Mouse (Mus musculus): ENCODE results near the gene Hspb8.
A peak's percentile ranks its signal among the peaks of the same experiment; 100 is the strongest.
"Not testable (repeated sequence)": the region's sequence is repeated elsewhere in the genome, so short reads cannot be mapped to it uniquely, and the experiment has no call there.

Gene Hspb8

DNA sequence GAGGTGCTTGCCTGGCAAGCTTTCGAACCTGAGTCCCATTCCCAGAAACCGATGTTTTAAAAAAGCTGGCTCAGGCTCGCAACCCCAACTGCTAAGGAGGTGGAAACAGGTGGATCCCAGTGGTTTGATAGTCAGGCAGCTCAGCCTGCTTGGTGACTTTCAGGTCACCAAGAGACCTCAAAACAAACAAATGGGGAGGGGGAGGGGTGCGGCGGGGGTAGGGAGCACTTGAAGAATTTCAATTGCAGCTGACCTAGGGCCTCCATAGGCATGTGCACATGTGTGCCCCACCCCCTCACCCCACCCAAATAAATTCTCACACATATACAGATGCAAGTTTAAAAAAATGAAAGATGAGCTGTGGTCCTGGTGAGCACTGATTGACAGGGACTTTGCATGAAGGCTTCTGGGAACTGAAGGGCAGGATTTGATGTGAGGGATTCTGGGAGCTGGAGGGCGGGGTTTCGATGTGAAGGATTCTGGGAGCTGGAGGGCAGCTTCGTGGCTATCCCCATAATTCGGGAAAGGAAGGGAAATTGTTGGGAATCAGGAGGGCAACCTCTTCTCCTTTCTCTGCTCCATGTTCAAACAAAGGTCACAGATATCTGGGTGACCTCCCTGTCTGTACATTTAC, 35.2 kb downstream of the Hspb8 start:
- no peak for DNase-seq

GRCm38 (mm10) chr5:116386020-116386419, 36.6 kb downstream of the Hspb8 start:
- DNase-seq, result peak; percentile 55

DNA sequence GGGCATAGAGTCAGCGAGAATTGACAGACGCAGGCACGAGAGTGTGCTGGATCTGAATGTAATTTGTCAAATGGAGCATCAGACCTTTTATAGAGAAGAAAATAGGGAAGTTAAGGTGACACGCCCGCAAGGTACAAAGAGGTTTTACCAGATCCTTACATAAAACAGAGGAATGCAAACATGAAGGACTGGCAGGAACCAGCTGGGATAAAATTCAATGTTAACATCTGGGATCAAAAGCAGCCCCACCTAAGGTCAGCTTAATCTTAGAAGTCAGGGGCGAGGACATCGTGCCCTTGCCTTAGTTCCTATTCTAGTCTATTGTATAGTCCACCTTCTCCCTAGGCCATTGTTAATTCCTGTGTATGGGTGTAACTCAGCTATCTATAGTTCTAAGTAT, 40.0 kb downstream of the Hspb8 start:
- not testable (repeated sequence) for DNase-seq

GRCm38 (mm10) chr5:116381726-116382125, 40.9 kb downstream of the Hspb8 start:
- no peak for DNase-seq

GRCm38 (mm10) chr5:116381217-116381616, 41.4 kb downstream of the Hspb8 start:
- DNase-seq, result no peak

DNA sequence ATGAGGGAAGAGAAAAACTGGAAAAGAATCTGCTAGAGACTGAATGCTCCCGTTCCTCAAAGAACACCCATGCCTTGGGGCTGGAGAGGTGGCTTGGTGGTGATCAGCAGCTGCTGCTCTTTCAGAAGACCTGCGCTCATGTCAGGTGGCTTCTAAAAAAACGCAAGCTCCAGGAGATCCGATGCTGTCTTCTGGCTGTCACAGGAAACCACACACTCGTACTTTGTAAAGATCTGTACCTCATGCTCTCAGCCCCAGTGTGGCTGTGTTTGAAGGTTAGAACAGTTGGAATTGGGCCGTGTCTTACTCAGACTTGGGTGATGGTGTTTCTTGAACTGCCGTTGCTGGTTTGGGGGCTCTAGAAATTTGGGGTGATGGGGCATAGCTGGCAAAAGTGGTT, 42.3 kb downstream of the Hspb8 start:
- no peak for DNase-seq

GRCm38 (mm10) chr5:116378872-116379271, 43.8 kb downstream of the Hspb8 start:
- no peak for DNase-seq

DNA sequence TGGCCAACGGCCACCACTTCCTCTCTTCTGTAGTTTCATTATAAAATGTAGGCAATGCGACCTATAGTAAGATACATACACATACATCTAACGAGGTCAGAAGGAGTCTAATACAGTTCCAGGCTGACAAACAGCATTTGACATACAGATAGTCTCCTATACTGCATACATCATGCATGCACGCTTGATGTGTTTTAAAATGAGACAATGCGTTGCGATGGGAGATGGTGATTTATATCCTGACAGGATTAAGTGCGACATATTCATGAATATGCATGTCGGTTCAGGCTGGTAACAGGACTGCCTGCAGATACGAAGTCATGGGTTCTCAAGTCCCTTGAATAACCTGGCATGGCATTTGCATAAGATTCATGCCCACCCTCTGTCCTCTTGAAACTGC, 54.7 kb downstream of the Hspb8 start:
- DNase-seq, result no peak

DNA sequence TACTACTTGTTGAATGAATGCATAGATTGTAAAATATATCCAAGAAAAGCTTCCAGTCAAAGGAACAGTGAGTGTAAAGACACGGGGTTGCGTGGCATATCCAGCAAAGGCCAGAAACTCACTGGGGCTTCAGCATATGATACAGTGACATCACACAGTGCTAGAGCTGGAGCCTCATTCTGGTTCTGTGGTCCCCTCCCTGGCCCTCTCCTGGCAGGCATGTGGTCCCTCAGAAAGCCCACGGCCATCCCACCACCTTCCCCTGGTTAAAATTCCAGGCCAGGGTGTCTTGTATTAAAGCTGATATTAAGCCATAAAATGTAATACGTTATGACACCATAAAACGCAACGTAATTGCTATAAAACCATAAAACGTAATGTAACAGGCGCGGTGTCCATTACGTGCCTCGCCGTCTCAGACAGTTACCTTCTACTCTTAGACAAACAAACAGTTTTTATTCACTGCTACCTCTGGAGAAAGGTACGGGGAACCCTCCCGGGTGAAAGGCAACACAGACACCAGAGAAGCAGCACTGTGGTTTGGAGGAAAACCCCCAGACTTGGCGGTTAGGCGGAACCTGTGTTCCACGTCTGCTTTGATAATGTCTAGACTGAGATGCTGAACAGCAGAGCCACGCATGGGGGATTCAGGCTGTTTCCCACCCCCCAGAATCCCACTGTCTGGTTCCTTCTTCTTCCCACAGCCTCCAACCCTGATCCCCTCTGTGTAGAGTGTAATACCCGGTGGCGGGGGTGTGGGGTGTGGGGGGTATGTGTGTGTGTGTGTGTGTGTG, 55.6 kb downstream of the Hspb8 start:
- DNase-seq, result no peak

- DNase-seq, result no peak
These were observed 61.3 kb downstream of the Hspb8 start for GRCm38 (mm10) chr5:116361342-116361741.

GRCm38 (mm10) chr5:116360751-116361150, 61.9 kb downstream of the Hspb8 start:
- no peak for DNase-seq

Data from cerebellum, adult 9-11 months (tissue).